In the genomic region with DNA sequence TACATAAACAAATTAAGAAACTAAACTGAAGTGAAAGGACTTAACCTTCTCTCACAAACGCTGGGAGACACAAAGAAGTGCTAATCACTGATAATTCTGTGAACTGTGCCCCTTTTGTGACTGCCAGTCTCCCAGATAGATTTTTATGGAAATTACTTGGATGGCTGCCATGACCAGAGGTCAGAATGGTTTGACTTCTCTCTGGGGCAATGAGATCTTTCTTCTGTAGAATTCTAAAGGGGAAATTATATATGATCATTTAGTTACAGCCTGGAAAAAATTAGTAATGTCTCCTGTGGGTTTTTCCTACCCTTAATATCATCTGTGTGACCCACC, we compare ENCODE assay signal across 14 mouse cellular contexts. TPM values are rescaled to one million over a fixed set of nuclear protein-coding genes. Genes with fewer than 3 reads are reported as not detected.
DNase-seq lines count a peak whose midpoint lies in the region; ATAC-seq and TF ChIP-seq lines count a peak whose summit lies in the region.
"Had no signal": no experiment of that assay in that cellular context is flagged by ENCODE, and none has a peak within 500 bp of the region (broad histone marks: within the 10 kb centered on the region; RNA-seq: fewer than 3 reads in every experiment).

No protein-coding gene starts in this region.

- TF ChIP-seq POLR2A in small intestine, adult 2 months (IDR thresholded peaks at IDR 0.05; ENCODE audit: low read depth, low read length): no peak

- ATAC-seq in heart, embryonic 15.5 days (replicated peaks; ENCODE audit: insufficient number of reproducible peaks, insufficient read depth, low FRiP score, low read depth): no peak
- no peak for ATAC-seq in midbrain, embryonic 11.5 days (ENCODE audit: low FRiP score)
- ATAC-seq in midbrain, embryonic 16.5 days: no peak

- no peak for DNase-seq in heart, adult 11 months
- peak; percentile 57 for DNase-seq in midbrain, embryonic 11.5 days (ENCODE audit: low spot score, missing footprints)
- DNase-seq in kidney, adult 9 months: peak; percentile 85
- DNase-seq in gastrocnemius, postnatal 10 days: no peak
- DNase-seq: adrenal gland, adult 2 months; cerebellum, adult 9-10 months; gastrocnemius, postnatal 25 days; spleen, adult 18-20 months had no signal

- 23% methylated on average over 1 of the region's 1 CpGs for WGBS in heart, embryonic 15.5 days
- WGBS in midbrain, embryonic 11.5 days: 43% methylated on average over 1 of the region's 1 CpGs
- WGBS in midbrain, embryonic 16.5 days: 29% methylated on average over 1 of the region's 1 CpGs
- 21% methylated on average over 1 of the region's 1 CpGs for WGBS in small intestine, adult 2 months

- H3K4me1 ChIP-seq in heart, embryonic 15.5 days (replicated peaks): peaks cover 19% of the 10 kb centered on the region
- H3K4me1 ChIP-seq in midbrain, embryonic 11.5 days (ENCODE audit: control insufficient read depth, insufficient read depth, low read length): peaks cover 5% of the 10 kb centered on the region
- H3K4me1 ChIP-seq in midbrain, embryonic 16.5 days (ENCODE audit: control insufficient read depth, insufficient read depth, low read length): peaks cover 8% of the 10 kb centered on the region
- peaks cover 6% of the 10 kb centered on the region for H3K4me1 ChIP-seq in small intestine, adult 2 months (ENCODE audit: control insufficient read depth, insufficient read depth, insufficient read length, low read length)

- H3K27ac ChIP-seq in heart, embryonic 15.5 days: peak overlapping the region; percentile 55
- H3K27ac ChIP-seq in midbrain, embryonic 11.5 days (ENCODE audit: low read depth, low read length): no peak overlapping the region
- no peak overlapping the region for H3K27ac ChIP-seq in midbrain, embryonic 16.5 days (ENCODE audit: low read length)
- H3K27ac ChIP-seq in small intestine, adult 2 months (ENCODE audit: insufficient read depth, low read depth, low read length): peak overlapping the region; percentile 96
- H3K27ac ChIP-seq: hindbrain, embryonic 12.5 days; midbrain, embryonic 10.5 days; stomach, postnatal 0 days had no signal

- H3K36me3 ChIP-seq in heart, embryonic 15.5 days: no peaks in the 10 kb centered on the region
- H3K36me3 ChIP-seq in midbrain, embryonic 11.5 days (ENCODE audit: control insufficient read depth, insufficient read depth, low read length): no peaks in the 10 kb centered on the region
- no peaks in the 10 kb centered on the region for H3K36me3 ChIP-seq in midbrain, embryonic 16.5 days (ENCODE audit: control insufficient read depth, insufficient read depth, low read length)
- H3K36me3 ChIP-seq in small intestine, adult 2 months (ENCODE audit: control insufficient read depth, insufficient read depth, low read length): no peaks in the 10 kb centered on the region; the same call in 1 of the 2 replicates
- H3K36me3 ChIP-seq: hindbrain, embryonic 12.5 days; midbrain, embryonic 10.5 days had no signal

- H3K9me3 ChIP-seq in heart, embryonic 15.5 days (replicated peaks): no peaks in the 10 kb centered on the region
- no peaks in the 10 kb centered on the region for H3K9me3 ChIP-seq in midbrain, embryonic 11.5 days (ENCODE audit: control insufficient read depth, low read length)
- H3K9me3 ChIP-seq in midbrain, embryonic 16.5 days (replicated peaks; ENCODE audit: control insufficient read depth, low read length, poor library complexity, severe bottlenecking): no peaks in the 10 kb centered on the region
- H3K9me3 ChIP-seq: hindbrain, embryonic 12.5 days; midbrain, embryonic 10.5 days had no signal

- peak overlapping the region; percentile 29 for H3K4me2 ChIP-seq in heart, embryonic 15.5 days
- H3K4me2 ChIP-seq in midbrain, embryonic 11.5 days: no peak overlapping the region
- H3K4me2 ChIP-seq in midbrain, embryonic 16.5 days (ENCODE audit: low read length): no peak overlapping the region
- H3K4me2 ChIP-seq: hindbrain, embryonic 12.5 days had no signal

- no peak overlapping the region for H3K9ac ChIP-seq in heart, embryonic 15.5 days
- H3K9ac ChIP-seq in midbrain, embryonic 11.5 days (ENCODE audit: low read length): no peak overlapping the region
- H3K9ac ChIP-seq in midbrain, embryonic 16.5 days (ENCODE audit: low read depth, low read length): no peak overlapping the region
- H3K9ac ChIP-seq: hindbrain, embryonic 12.5 days had no signal

- no peak overlapping the region for H3K4me3 ChIP-seq in heart, embryonic 15.5 days
- H3K4me3 ChIP-seq in midbrain, embryonic 11.5 days (ENCODE audit: low read depth, low read length): no peak overlapping the region
- no peak overlapping the region for H3K4me3 ChIP-seq in midbrain, embryonic 16.5 days (ENCODE audit: low read depth, low read length)
- H3K4me3 ChIP-seq in small intestine, adult 2 months (ENCODE audit: low read depth, low read length): no peak overlapping the region
- H3K4me3 ChIP-seq: hindbrain, embryonic 12.5 days; midbrain, embryonic 10.5 days had no signal

- H3K27me3 ChIP-seq in heart, embryonic 15.5 days: no peaks in the 10 kb centered on the region
- H3K27me3 ChIP-seq in midbrain, embryonic 11.5 days (ENCODE audit: control insufficient read depth, insufficient read depth, low read length): no peaks in the 10 kb centered on the region
- H3K27me3 ChIP-seq in midbrain, embryonic 16.5 days (ENCODE audit: control insufficient read depth, insufficient read depth, low read depth, low read length): no peaks in the 10 kb centered on the region
- no peaks in the 10 kb centered on the region for H3K27me3 ChIP-seq in small intestine, adult 2 months (ENCODE audit: control insufficient read depth, insufficient read depth, low read length)
- H3K27me3 ChIP-seq: hindbrain, embryonic 12.5 days had no signal

- no peak for TF ChIP-seq CTCF in small intestine, adult 2 months (IDR thresholded peaks at IDR 0.05; ENCODE audit: extremely low read depth, insufficient read length, insufficient replicate concordance, low read depth, low read length)

RNA-seq across cellular contexts. Expression of a gene that starts 4.1 kb away (rescaled TPM):
- polyA plus RNA-seq in heart, embryonic 15.5 days (2015; fragmentation: Nextera tagmentation; extraction: Ambion mirVana): 13.0 and 13.4 TPM in 2 replicates
- polyA plus RNA-seq in midbrain, embryonic 11.5 days (2014; fragmentation: Nextera tagmentation; extraction: Ambion mirVana): 7.1 and 7.6 TPM in 2 replicates
- 1.4 and 2.0 TPM in 2 replicates for polyA plus RNA-seq in midbrain, embryonic 16.5 days (2015; fragmentation: Nextera tagmentation; extraction: Ambion mirVana)
- polyA plus RNA-seq in small intestine, adult 2 months (2012; rRNA removed): 24.1 and 67.4 TPM in 2 replicates
- 1 to 10 TPM; 2.1 to 2.5 TPM for total RNA-seq in gastrocnemius, postnatal 10 days (2021)

Comparison
In these comparisons a context has a peak if more than half of its experiments do, and no peak if none do; other contexts are left out.
1. H3K27ac ChIP-seq: peak in heart, embryonic 15.5 days (single experiment) and small intestine, adult 2 months (single experiment); none in midbrain, embryonic 11.5 days (single experiment) and midbrain, embryonic 16.5 days (single experiment).
2. DNase-seq: peak in midbrain, embryonic 11.5 days (single experiment) and kidney, adult 9 months (single experiment); none in heart, adult 11 months (single experiment) and gastrocnemius, postnatal 10 days (single experiment).